Mouse (Mus musculus) forebrain, embryonic 16.5 days (tissue): ENCODE measurements at regions not wholly inside any gene's neighbourhood (a gene's known extent, or its start where the extent isn't known, plus 50 kb on each side); places are given as distances from the start of the nearest gene placed in this dataset.
A peak's percentile ranks its signal among the peaks of the same experiment; 100 is the strongest.

ENCODE experiments used
- ATAC-seq: fragments of 200-750 bp; cut with Nextera tagmentation; 2 replicates; pipeline ENCODE4 v1.8.0; 2017; ENCODE audit warnings: mild to moderate bottlenecking, moderate library complexity
- H3K27ac ChIP-seq: fragments of 300-500 bp; sonication (generic); 2 replicates; pipeline ENCODE4 v1.5.1; 2014; ENCODE audit warnings: low read length, control low read depth
- H3K27me3 ChIP-seq: fragments of 300-500 bp; sonication (generic); replicated peaks from 2 replicates; pipeline ENCODE4 v1.6.1; 2014; ENCODE audit warnings: low read length; ENCODE audit not compliant: control insufficient read depth, insufficient read depth
- H3K36me3 ChIP-seq: fragments of 300-500 bp; sonication (generic); 2 replicates; pipeline ENCODE4 v1.6.1; 2014; ENCODE audit not compliant: control insufficient read depth, insufficient read depth
- H3K4me1 ChIP-seq: fragments of 300-500 bp; sonication (generic); replicated peaks from 2 replicates; pipeline ENCODE4 v1.6.1; 2014; ENCODE audit warnings: low read length; ENCODE audit not compliant: control insufficient read depth, insufficient read depth
- H3K4me2 ChIP-seq: fragments of 300-500 bp; sonication (generic); 2 replicates; pipeline ENCODE4 v1.6.1; 2014; ENCODE audit warnings: mild to moderate bottlenecking, low read length, control low read depth
- H3K4me3 ChIP-seq: fragments of 300-500 bp; sonication (generic); replicated peaks from 2 replicates; pipeline ENCODE4 v1.5.1; 2014; ENCODE audit warnings: mild to moderate bottlenecking, low read length, control low read depth
- H3K9ac ChIP-seq: fragments of 300-500 bp; sonication (generic); replicated peaks from 2 replicates; pipeline ENCODE4 v1.6.1; 2014; ENCODE audit warnings: low read depth, low read length, control low read depth
- H3K9me3 ChIP-seq: fragments of 300-500 bp; sonication (generic); 2 replicates; pipeline ENCODE4 v1.6.1; 2016; ENCODE audit warnings: low read length; ENCODE audit not compliant: control insufficient read depth
- WGBS: fragments of 180-500 bp; shearing (Covaris S2); extraction: QIAGEN DNeasy Blood & Tissue Kit; methylation state at CpG from one replicate; pipeline ENCODE4 v1.1.7; 2014; 5-methylcytosine and 5-hydroxymethylcytosine counted together

DNA sequence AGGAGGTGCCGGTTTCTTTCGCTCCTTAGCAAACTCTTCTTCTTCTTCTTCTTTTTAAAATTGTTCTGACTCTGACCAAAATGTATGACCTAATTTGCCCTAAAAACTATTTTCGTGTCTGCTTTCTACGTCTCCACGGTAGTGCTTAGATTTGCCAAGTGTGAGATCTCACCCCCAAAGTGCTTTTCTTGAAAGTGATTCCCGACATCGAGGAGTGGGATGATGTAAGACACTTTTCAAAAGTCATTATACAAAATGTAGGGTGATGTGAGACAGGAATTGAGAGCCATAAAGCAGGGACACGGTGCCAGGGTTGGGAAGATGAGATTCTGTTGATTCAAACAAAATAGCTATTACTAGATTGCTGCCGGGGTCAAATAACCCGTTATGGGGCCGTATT lies 139.5 kb downstream of the Enc1 start:
- ATAC-seq, result no peak
- WGBS, result 87% methylated on average over 11 of the region's 11 CpGs

DNA sequence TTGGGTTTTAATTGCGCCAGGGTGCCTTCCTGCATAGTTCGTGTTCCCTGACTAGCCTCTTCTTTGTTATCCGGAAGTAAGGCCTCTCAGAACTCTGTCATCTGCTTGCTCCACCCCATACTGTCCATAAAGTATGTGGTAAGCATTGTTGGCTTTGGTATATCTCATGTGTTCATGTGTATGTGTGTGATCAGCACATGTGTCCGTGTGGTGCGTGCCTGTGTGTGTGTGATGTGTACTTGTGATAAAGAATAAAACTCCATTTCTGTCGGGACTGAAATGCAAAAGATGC lies 135.3 kb downstream of the Enc1 start:
- Histone ChIP-seq H3K4me1 (peaks cover 12% of the 10 kb centered on the region), H3K9ac (no peak overlapping the region), H3K27me3 (no peaks in the 10 kb centered on the region), H3K27ac (no peak overlapping the region), H3K9me3 (no peaks in the 10 kb centered on the region), H3K4me3 (no peak overlapping the region), H3K36me3 (no peaks in the 10 kb centered on the region), H3K4me2 (no peak overlapping the region)
- 78% methylated on average over 6 of the region's 6 CpGs for WGBS
- ATAC-seq, result no peak

More for the DNA sequence above, 139.5 kb downstream of the Enc1 start:
- Histone ChIP-seq H3K4me3 (no peak overlapping the region), H3K36me3 (no peaks in the 10 kb centered on the region), H3K27ac (no peak overlapping the region), H3K4me1 (peaks cover 15% of the 10 kb centered on the region), H3K4me2 (no peak overlapping the region), H3K9me3 (no peaks in the 10 kb centered on the region), H3K27me3 (no peaks in the 10 kb centered on the region), H3K9ac (no peak overlapping the region)

- Histone ChIP-seq H3K36me3 (no peaks in the 10 kb centered on the region), H3K4me3 (no peak overlapping the region), H3K27me3 (no peaks in the 10 kb centered on the region), H3K27ac (no peak overlapping the region), H3K9me3 (no peaks in the 10 kb centered on the region), H3K9ac (no peak overlapping the region), H3K4me2 (no peak overlapping the region), H3K4me1 (peaks cover 12% of the 10 kb centered on the region)
- ATAC-seq, result no peak
- WGBS, result 47% methylated on average over 14 of the region's 14 CpGs
Measured at GRCm38 (mm10) chr13:97375501-97376231, 134.8 kb downstream of the Enc1 start.

DNA sequence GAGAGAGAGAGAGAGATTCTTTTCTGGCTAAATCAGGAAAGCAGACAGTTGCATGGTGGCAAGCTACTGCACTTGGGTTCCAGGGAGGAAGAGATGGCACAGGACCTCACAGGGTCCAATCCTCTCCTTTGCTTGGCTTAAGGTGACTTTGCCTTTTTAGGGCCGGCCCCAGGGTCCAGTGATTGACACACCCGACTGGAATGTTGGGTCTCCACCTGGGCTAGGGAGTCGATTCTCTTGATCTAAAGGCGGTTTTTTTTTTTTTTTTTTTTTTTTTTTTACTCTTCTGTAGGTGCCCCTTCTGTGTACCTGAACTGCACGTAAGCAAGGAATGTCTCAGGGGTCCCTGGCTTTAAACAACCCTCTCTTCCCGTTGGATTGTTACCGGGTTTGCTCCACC lies 131.4 kb downstream of the Enc1 start:
- no peak for ATAC-seq
- H3K27me3 ChIP-seq, result no peaks in the 10 kb centered on the region
- no peaks in the 10 kb centered on the region for H3K9me3 ChIP-seq
- H3K9ac ChIP-seq, result no peak overlapping the region
- H3K36me3 ChIP-seq, result no peaks in the 10 kb centered on the region
- H3K4me3 ChIP-seq, result no peak overlapping the region
- H3K4me1 ChIP-seq, result peaks cover 12% of the 10 kb centered on the region
- H3K4me2 ChIP-seq, result no peak overlapping the region
- 59% methylated on average over 7 of the region's 7 CpGs for WGBS
- no peak overlapping the region for H3K27ac ChIP-seq

- WGBS, result 89% methylated on average over 3 of the region's 3 CpGs
- no peak for ATAC-seq
- Histone ChIP-seq H3K9me3 (no peaks in the 10 kb centered on the region), H3K27ac (no peak overlapping the region), H3K9ac (no peak overlapping the region), H3K4me1 (peaks cover 8% of the 10 kb centered on the region), H3K4me2 (no peak overlapping the region), H3K4me3 (no peak overlapping the region), H3K27me3 (no peaks in the 10 kb centered on the region), H3K36me3 (no peaks in the 10 kb centered on the region)
Measured at GRCm38 (mm10) chr13:97371200-97371599, 130.3 kb downstream of the Enc1 start.

GRCm38 (mm10) chr13:97366723-97367122 lies 125.8 kb downstream of the Enc1 start:
- no peak overlapping the region for H3K4me2 ChIP-seq
- 90% methylated on average over 8 of the region's 8 CpGs for WGBS
- H3K4me3 ChIP-seq, result no peak overlapping the region
- no peak for ATAC-seq
- H3K27me3 ChIP-seq, result no peaks in the 10 kb centered on the region
- no peak overlapping the region for H3K9ac ChIP-seq
- no peaks in the 10 kb centered on the region for H3K4me1 ChIP-seq
- H3K36me3 ChIP-seq, result no peaks in the 10 kb centered on the region
- H3K27ac ChIP-seq, result no peak overlapping the region
- no peaks in the 10 kb centered on the region for H3K9me3 ChIP-seq

DNA sequence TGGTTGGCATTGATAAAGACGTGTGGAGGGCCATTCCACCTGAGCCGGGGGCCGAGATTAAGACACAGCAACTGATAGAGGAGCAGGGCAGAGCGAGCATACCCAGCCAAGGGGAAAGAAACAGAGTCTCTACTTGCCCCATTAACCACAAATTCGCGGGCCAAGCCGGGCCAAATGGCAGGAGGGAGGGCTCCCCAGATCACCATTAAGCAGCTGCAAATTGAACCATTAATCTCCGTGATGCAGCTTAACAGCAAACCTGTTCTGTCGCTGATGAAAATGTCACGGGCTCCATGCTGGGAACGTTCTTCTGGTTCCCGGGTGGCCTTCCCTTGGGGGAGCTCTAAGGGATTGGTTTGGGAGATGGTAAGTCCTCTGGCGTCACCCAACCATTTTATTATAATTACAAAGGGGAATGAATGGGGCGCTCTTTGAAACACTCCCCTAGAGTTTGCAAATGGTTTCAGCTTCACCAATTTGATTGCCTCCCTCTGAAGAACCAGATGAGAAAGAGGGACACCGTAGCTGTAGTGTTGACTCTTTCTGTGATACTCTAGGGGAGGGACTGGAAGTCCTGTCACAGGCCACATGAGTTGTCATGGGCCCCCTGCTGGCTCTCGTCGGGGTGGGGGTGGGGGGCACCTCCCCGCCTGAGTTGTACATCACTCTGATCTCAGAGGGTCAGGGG lies 124.8 kb downstream of the Enc1 start:
- ATAC-seq, result 0 out of 2 replicates have a peak, but pooled peaks have one; percentile 31
- H3K4me2 ChIP-seq, result no peak overlapping the region
- no peaks in the 10 kb centered on the region for H3K27me3 ChIP-seq
- no peaks in the 10 kb centered on the region for H3K36me3 ChIP-seq
- no peaks in the 10 kb centered on the region for H3K9me3 ChIP-seq
- H3K4me1 ChIP-seq, result no peaks in the 10 kb centered on the region
- H3K9ac ChIP-seq, result no peak overlapping the region
- H3K4me3 ChIP-seq, result no peak overlapping the region
- WGBS, result 52% methylated on average over 18 of the region's 18 CpGs
- H3K27ac ChIP-seq, result no peak overlapping the region

- ATAC-seq, result no peak
- H3K4me3 ChIP-seq, result no peak overlapping the region
- WGBS, result 84% methylated on average over 9 of the region's 9 CpGs
Measured at GRCm38 (mm10) chr13:97365004-97365403, 124.1 kb downstream of the Enc1 start.

GRCm38 (mm10) chr13:97363765-97364164 lies 122.9 kb downstream of the Enc1 start:
- Histone ChIP-seq H3K4me1 (no peaks in the 10 kb centered on the region), H3K27me3 (no peaks in the 10 kb centered on the region), H3K36me3 (no peaks in the 10 kb centered on the region), H3K9me3 (no peaks in the 10 kb centered on the region), H3K4me2 (no peak overlapping the region), H3K9ac (no peak overlapping the region), H3K27ac (no peak overlapping the region), H3K4me3 (no peak overlapping the region)
- WGBS, result 96% methylated on average over 5 of the region's 5 CpGs
- no peak for ATAC-seq

More at GRCm38 (mm10) chr13:97365004-97365403, 124.1 kb downstream of the Enc1 start:
- Histone ChIP-seq H3K9ac (no peak overlapping the region), H3K36me3 (no peaks in the 10 kb centered on the region), H3K27me3 (no peaks in the 10 kb centered on the region), H3K9me3 (no peaks in the 10 kb centered on the region), H3K4me1 (no peaks in the 10 kb centered on the region), H3K4me2 (no peak overlapping the region), H3K27ac (no peak overlapping the region)
